Comparison of ENCODE assay signal across 8 mouse cellular contexts in the genomic region with DNA sequence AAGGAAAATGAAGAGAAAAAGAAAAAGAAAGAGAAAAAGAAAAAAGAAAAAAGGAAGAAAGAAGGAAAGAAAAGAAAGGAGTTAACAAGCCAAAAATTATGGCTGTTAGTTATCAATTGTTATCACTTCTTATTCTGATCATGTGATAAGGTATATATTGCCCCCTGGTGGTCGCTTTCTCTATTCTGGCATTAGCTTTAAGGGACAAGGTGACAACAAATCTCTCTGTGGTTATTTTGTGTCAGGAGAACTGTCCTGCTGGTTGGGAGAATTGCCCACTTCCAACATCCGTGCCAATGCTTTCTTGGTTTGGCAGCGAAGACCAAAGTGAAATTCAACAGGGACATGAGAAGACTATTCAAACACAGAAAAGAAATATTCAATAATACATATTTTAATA. TPM values are rescaled to one million over a fixed set of nuclear protein-coding genes. Genes with fewer than 3 reads are reported as not detected.
DNase-seq lines count a peak whose midpoint lies in the region; ATAC-seq lines count a peak whose summit lies in the region.

No protein-coding gene starts in this region.

- H3K4me1 ChIP-seq in hindbrain, embryonic 11.5 days (replicated peaks; ENCODE audit: control insufficient read depth, insufficient read depth, low read length), result no peaks in the 10 kb centered on the region
- H3K4me1 ChIP-seq in hindbrain, embryonic 12.5 days, result no peaks in the 10 kb centered on the region
- H3K4me1 ChIP-seq in neural tube, embryonic 11.5 days (ENCODE audit: control insufficient read depth, insufficient read depth, low read length), result no peaks in the 10 kb centered on the region

- H3K27ac ChIP-seq in hindbrain, embryonic 11.5 days (ENCODE audit: low read depth, low read length), result no peak overlapping the region
- H3K27ac ChIP-seq in hindbrain, embryonic 12.5 days, result no peak overlapping the region
- no peak overlapping the region for H3K27ac ChIP-seq in neural tube, embryonic 11.5 days (ENCODE audit: low read depth, low read length)

- H3K36me3 ChIP-seq in hindbrain, embryonic 11.5 days (ENCODE audit: control insufficient read depth, insufficient read depth, low read length), result no peaks in the 10 kb centered on the region
- no peaks in the 10 kb centered on the region for H3K36me3 ChIP-seq in hindbrain, embryonic 12.5 days
- no peaks in the 10 kb centered on the region for H3K36me3 ChIP-seq in neural tube, embryonic 11.5 days (ENCODE audit: control insufficient read depth, insufficient read depth, low read length)

- peak; percentile 71 for DNase-seq in hindbrain, embryonic 11.5 days (ENCODE audit: low spot score)
- DNase-seq in 3T3-L1 (ENCODE audit: low read depth, low spot score) (peak; percentile 81), R1 (ENCODE audit: low read depth, low spot score) (peak; percentile 75)
- peak; percentile 91 to 94 for DNase-seq in cerebellum, postnatal 25 days
- DNase-seq in neural tube, embryonic 11.5 days (ENCODE audit: low spot score), result peak; percentile 25
- no peak for DNase-seq in right cerebral cortex, adult 18-20 months

- H3K9ac ChIP-seq in hindbrain, embryonic 11.5 days (ENCODE audit: low read depth, low read length), result no peak overlapping the region
- H3K9ac ChIP-seq in hindbrain, embryonic 12.5 days, result no peak overlapping the region
- H3K9ac ChIP-seq in neural tube, embryonic 11.5 days (ENCODE audit: low read length), result no peak overlapping the region

- 53% methylated on average over 3 of the region's 3 CpGs for WGBS in hindbrain, embryonic 11.5 days
- WGBS in hindbrain, embryonic 12.5 days, result 51% methylated on average over 3 of the region's 3 CpGs
- WGBS in neural tube, embryonic 11.5 days, result 56% methylated on average over 3 of the region's 3 CpGs

- H3K4me3 ChIP-seq in hindbrain, embryonic 11.5 days (ENCODE audit: low read depth, low read length), result no peak overlapping the region
- no peak overlapping the region for H3K4me3 ChIP-seq in hindbrain, embryonic 12.5 days
- H3K4me3 ChIP-seq in neural tube, embryonic 11.5 days (ENCODE audit: low read depth, low read length), result no peak overlapping the region

- no peak for ATAC-seq in hindbrain, embryonic 11.5 days (ENCODE audit: low FRiP score)
- no peak for ATAC-seq in hindbrain, embryonic 12.5 days (ENCODE audit: low FRiP score)
- ATAC-seq in inflammation-experienced regulatory T-cells, adult 6 months, result peak; percentile 54
- ATAC-seq in neural tube, embryonic 11.5 days (ENCODE audit: insufficient read depth, low FRiP score, low TSS enrichment), result no peak

- no peaks in the 10 kb centered on the region for H3K9me3 ChIP-seq in hindbrain, embryonic 11.5 days (ENCODE audit: control insufficient read depth, low read length)
- H3K9me3 ChIP-seq in hindbrain, embryonic 12.5 days (replicated peaks), result no peaks in the 10 kb centered on the region
- no peaks in the 10 kb centered on the region for H3K9me3 ChIP-seq in neural tube, embryonic 11.5 days (ENCODE audit: control insufficient read depth, low read length)

- no peak overlapping the region for H3K4me2 ChIP-seq in hindbrain, embryonic 11.5 days (replicated peaks; ENCODE audit: low read depth, low read length)
- no peak overlapping the region for H3K4me2 ChIP-seq in hindbrain, embryonic 12.5 days (replicated peaks)
- no peak overlapping the region for H3K4me2 ChIP-seq in neural tube, embryonic 11.5 days (ENCODE audit: low read depth)

- no peaks in the 10 kb centered on the region for H3K27me3 ChIP-seq in hindbrain, embryonic 11.5 days (ENCODE audit: control insufficient read depth, insufficient read depth, low read length)
- H3K27me3 ChIP-seq in hindbrain, embryonic 12.5 days, result no peaks in the 10 kb centered on the region
- H3K27me3 ChIP-seq in neural tube, embryonic 11.5 days (ENCODE audit: control insufficient read depth, insufficient read depth, low read length), result no peaks in the 10 kb centered on the region

RNA-seq across cellular contexts. Expression of gene Gls, which starts 34.6 kb away (rescaled TPM):
- polyA plus RNA-seq in hindbrain, embryonic 11.5 days (2014; fragmentation: Nextera tagmentation; extraction: Ambion mirVana), result 29.9 and 36.5 TPM in 2 replicates
- 40.9 and 41.1 TPM in 2 replicates for polyA plus RNA-seq in hindbrain, embryonic 12.5 days (2016; fragmentation: Nextera tagmentation; extraction: Ambion mirVana)
- polyA plus RNA-seq in inflammation-experienced regulatory T-cells, adult 6 months (2017; shearing (Covaris generic)), result 10 to 100 TPM; 54.1 to 79.4 (median 63.3) TPM
- 28.0 and 28.4 TPM in 2 replicates for polyA plus RNA-seq in neural tube, embryonic 11.5 days (2014; fragmentation: Nextera tagmentation; extraction: Ambion mirVana)
